Mouse (Mus musculus) forebrain, embryonic 14.5 days (tissue): ENCODE results near the gene Pga5. TPM values are rescaled to one million over a fixed set of nuclear protein-coding genes. Genes with fewer than 3 reads are reported as not detected.

Experiments used
- ATAC-seq: fragments of 200-750 bp; cut with Nextera tagmentation; 2 replicates; pipeline ENCODE4 v1.8.0; 2017; ENCODE audit warnings: mild to moderate bottlenecking, moderate library complexity
- DNase-seq: peaks from one replicate; pipeline ENCODE4 v3.0.0-alpha.2; 2015; ENCODE audit warnings: low spot score
- H3K27ac ChIP-seq: fragments of 300-500 bp; sonication (generic); 2 replicates; pipeline ENCODE4 v1.5.1; 2014; ENCODE audit warnings: low read depth, mild to moderate bottlenecking, control low read depth, low read length, moderate library complexity
- H3K27me3 ChIP-seq: fragments of 300-500 bp; sonication (generic); replicated peaks from 2 replicates; pipeline ENCODE4 v1.6.1; 2014; ENCODE audit warnings: low read length, control low read depth, mixed read lengths; ENCODE audit not compliant: control insufficient read depth, insufficient read depth
- H3K36me3 ChIP-seq: fragments of 300-500 bp; sonication (generic); 2 replicates; pipeline ENCODE4 v1.6.1; 2014; ENCODE audit warnings: low read length, control low read depth; ENCODE audit not compliant: control insufficient read depth, insufficient read depth
- H3K4me1 ChIP-seq: fragments of 300-500 bp; sonication (generic); 2 replicates; pipeline ENCODE4 v1.6.1; 2014; ENCODE audit warnings: antibody characterized with exemption, low read length, control low read depth; ENCODE audit not compliant: control insufficient read depth, insufficient read depth
- H3K4me2 ChIP-seq: fragments of 300-500 bp; sonication (generic); 2 replicates; pipeline ENCODE4 v1.6.1; 2014; ENCODE audit warnings: mild to moderate bottlenecking, control low read depth, low read length
- H3K4me3 ChIP-seq: fragments of 300-500 bp; sonication (generic); 2 replicates; pipeline ENCODE4 v1.5.1; 2014; ENCODE audit warnings: low read depth, low read length, control low read depth
- H3K9ac ChIP-seq: fragments of 300-500 bp; sonication (generic); 2 replicates; pipeline ENCODE4 v1.6.1; 2014; ENCODE audit warnings: mild to moderate bottlenecking, low read length, control low read depth, moderate library complexity
- H3K9me3 ChIP-seq: fragments of 300-500 bp; sonication (generic); replicated peaks from 2 replicates; pipeline ENCODE4 v1.6.1; 2016; ENCODE audit warnings: low read length, control low read depth, mixed read lengths; ENCODE audit not compliant: control insufficient read depth
- whole genome bisulfite sequencing: fragments of 180-500 bp; shearing (Covaris S2); extraction: QIAGEN DNeasy Blood & Tissue Kit; methylation state at CpG from one replicate; pipeline ENCODE4 v1.1.7; 2014; 5-methylcytosine and 5-hydroxymethylcytosine counted together
- polyA plus RNA-seq: library from polyadenylated mRNA; unstranded; fragments of >200 nt; fragmentation: Nextera tagmentation; extraction: Ambion mirVana; gene quantifications from 2 replicates; pipeline ENCODE4 v1.2.1, GENCODE M21; 2014

Pga5 gene
- polyA plus RNA-seq, 1 experiment from 2014 or later, result not detected

DNA sequence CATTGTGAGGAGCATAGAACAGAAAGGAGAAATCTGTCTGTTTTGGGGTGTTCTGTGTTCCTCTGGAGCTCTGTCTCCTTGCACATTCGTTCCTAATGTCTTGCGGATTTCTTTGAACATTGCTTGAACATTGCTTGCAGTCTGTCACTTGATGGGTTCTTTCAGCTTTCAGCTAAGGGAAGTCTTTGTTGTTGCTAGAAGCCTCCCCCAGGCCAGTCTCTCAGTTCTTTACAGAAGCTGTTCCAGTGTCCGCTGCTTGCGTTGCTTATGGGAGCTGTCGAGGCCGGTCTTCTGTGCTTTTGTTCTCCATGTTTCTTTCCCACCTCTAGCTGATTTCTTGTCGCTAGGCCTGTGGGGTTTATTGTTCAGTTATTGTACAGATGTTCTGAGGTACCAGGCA is 17.9 kb upstream of the Pga5 start:
- H3K4me2 ChIP-seq, result peak overlapping the region; percentile 5; the same call in 1 of the 2 replicates
- WGBS, result 7% methylated on average over 7 of the region's 7 CpGs
- H3K9me3 ChIP-seq, result no peaks in the 10 kb centered on the region
- H3K4me3 ChIP-seq, result no peak overlapping the region
- H3K9ac ChIP-seq, result peak overlapping the region; percentile 42
- H3K27ac ChIP-seq, result peak overlapping the region; percentile 63
- peaks cover 32% of the 10 kb centered on the region for H3K4me1 ChIP-seq
- H3K36me3 ChIP-seq, result no peaks in the 10 kb centered on the region
- ATAC-seq, result peak; percentile 23; the same call in 1 of the 2 replicates
- peak; percentile 46 for DNase-seq
- no peaks in the 10 kb centered on the region for H3K27me3 ChIP-seq

DNA sequence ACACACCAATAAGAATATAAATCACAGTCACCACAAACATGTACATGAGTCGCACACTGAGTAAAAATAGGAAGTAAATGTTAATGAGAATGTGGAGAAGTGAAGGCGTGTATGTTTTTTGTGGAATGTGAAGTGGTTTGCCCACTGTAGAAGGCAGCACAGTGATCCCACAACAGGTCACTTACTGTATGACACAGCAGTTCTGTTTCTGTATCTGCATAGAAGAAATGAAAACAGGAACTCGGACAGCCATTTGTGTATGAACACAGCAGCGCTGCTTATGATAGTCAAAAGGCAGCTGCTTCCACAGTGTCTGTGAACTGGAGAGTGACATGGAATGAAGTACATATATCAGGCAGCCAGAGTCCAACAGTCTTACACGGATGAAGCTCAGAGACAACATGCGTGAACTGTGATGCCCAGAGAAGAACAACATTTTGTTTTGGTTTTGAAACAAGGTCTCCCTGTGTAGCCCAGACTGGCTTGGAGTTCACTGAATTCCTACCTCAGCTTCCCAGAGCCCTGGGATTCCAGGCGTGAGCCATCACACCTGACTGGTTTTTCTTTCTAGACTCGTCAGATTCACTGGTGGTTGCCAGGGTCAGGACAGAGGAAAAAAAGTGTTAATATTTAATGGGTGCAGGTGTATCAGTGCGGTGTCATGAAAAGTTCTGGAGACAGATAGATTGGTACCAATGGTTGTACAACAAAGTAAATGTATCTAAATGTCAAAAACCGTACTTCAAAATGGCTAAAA is 16.2 kb upstream of the Pga5 start:
- Histone ChIP-seq H3K27me3 (no peaks in the 10 kb centered on the region), H3K4me1 (peaks cover 37% of the 10 kb centered on the region), H3K9me3 (no peaks in the 10 kb centered on the region), H3K4me3 (no peak overlapping the region), H3K36me3 (no peaks in the 10 kb centered on the region), H3K9ac (no peak overlapping the region), H3K4me2 (no peak overlapping the region), H3K27ac (no peak overlapping the region)
- WGBS, result 86% methylated on average over 10 of the region's 10 CpGs
- DNase-seq, result no peak
- ATAC-seq, result no peak

DNA sequence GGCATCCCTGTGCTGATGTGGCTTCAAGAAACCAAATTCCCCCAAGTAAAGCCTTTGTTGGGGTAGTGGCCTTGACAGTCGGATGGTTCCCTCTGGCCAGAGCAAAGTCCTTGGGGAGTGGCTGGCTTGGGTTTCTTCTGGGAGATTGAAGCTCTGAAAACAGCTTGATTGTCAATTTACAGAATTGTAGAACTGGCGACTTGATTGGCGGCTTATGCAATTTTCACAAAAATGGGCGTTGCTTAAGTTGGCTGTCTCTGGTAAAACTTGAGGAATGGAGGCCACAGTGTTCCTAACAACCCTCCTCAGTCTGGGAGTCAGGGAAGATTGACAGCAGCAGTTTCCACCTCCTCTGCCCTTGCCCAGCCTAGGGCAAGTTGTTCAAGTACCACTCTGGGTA is 14.5 kb upstream of the Pga5 start:
- Histone ChIP-seq H3K4me2 (no peak overlapping the region), H3K36me3 (no peaks in the 10 kb centered on the region)
- 91% methylated on average over 4 of the region's 4 CpGs for WGBS

DNA sequence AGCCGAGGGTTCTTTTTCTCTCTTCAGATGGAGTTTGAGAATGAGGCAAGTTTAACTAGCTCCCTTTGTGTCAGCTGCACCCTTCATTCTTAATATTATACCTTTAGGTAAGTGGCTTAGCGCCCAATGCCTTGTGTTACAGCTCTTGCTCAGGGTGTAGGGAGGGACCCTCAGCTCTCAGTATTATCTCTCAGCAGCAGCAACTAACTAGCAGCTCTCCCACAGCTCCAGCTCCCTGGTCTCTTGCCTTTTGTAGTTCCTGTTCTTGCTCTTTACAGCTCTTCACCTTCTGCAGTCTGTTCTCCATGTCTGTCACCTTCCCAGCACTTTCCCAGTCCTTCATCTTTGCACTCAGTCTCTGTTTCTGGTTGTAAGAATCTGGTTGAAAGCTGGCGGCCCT is 13.8 kb upstream of the Pga5 start:
- no peaks in the 10 kb centered on the region for H3K27me3 ChIP-seq
- no peak overlapping the region for H3K4me3 ChIP-seq
- no peak overlapping the region for H3K4me2 ChIP-seq
- no peaks in the 10 kb centered on the region for H3K36me3 ChIP-seq
- H3K9me3 ChIP-seq, result no peaks in the 10 kb centered on the region
- no peak overlapping the region for H3K9ac ChIP-seq
- WGBS, result 72% methylated on average over 3 of the region's 3 CpGs
- peaks cover 39% of the 10 kb centered on the region for H3K4me1 ChIP-seq
- DNase-seq (no peak), ATAC-seq (no peak)
- H3K27ac ChIP-seq, result no peak overlapping the region

More for the DNA sequence above, 14.5 kb upstream of the Pga5 start:
- Histone ChIP-seq H3K27me3 (no peaks in the 10 kb centered on the region), H3K9ac (no peak overlapping the region), H3K4me1 (peaks cover 39% of the 10 kb centered on the region), H3K4me3 (no peak overlapping the region), H3K9me3 (no peaks in the 10 kb centered on the region), H3K27ac (no peak overlapping the region)
- DNase-seq, result no peak
- ATAC-seq, result no peak

DNA sequence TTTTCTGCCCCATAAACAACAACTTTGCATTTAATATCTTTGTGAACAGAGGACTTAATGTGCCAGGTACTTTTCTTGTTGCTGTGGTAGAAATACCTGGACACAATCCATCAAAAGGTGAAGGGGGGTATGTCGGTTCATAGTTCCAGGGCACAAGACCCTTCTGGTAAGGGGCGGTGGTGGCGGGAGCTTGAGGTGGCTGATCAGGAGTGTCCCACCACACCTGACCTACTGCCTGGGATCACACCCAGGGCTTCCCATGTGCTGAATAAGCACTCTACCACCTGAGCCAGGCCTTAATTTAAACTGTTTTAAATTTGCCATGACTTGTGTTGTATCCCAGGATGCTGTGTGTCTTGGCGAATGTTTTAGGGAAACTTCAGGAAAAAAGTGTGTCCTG is 13.2 kb upstream of the Pga5 start:
- Histone ChIP-seq H3K4me3 (no peak overlapping the region), H3K4me2 (no peak overlapping the region), H3K9me3 (no peaks in the 10 kb centered on the region), H3K27me3 (no peaks in the 10 kb centered on the region), H3K36me3 (no peaks in the 10 kb centered on the region), H3K9ac (no peak overlapping the region; the same call in 1 of the 2 replicates), H3K27ac (no peak overlapping the region), H3K4me1 (peaks cover 38% of the 10 kb centered on the region)
- 89% methylated on average over 4 of the region's 4 CpGs for WGBS
- DNase-seq, result no peak
- ATAC-seq, result no peak

DNA sequence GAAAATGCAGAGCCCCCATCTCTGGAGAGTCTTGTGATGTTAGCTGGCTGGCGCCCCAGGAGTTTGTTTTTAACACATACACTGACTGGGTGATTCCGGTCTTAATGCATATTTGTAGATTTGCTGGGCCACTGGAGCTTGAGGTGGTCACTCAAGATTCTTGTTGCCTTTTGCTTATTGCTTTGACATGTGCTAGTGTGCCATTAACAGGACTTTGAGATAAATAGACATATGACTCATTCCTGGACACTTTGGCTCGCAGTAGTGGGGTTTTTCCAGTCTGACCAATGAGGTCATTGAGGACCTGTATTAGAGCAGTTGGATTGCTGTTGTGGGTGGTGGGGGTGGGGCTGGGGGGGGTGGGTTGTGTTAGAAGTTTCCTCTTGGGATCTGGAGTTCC is 12.5 kb upstream of the Pga5 start:
- H3K36me3 ChIP-seq, result no peaks in the 10 kb centered on the region
- H3K9me3 ChIP-seq, result no peaks in the 10 kb centered on the region
- no peak overlapping the region for H3K9ac ChIP-seq
- H3K27ac ChIP-seq, result peak overlapping the region; percentile 94; the same call in 1 of the 2 replicates
- 81% methylated on average over 3 of the region's 3 CpGs for WGBS
- no peak for DNase-seq
- no peak for ATAC-seq
- H3K27me3 ChIP-seq, result no peaks in the 10 kb centered on the region
- H3K4me3 ChIP-seq, result peak overlapping the region; percentile 80; the same call in 1 of the 2 replicates
- H3K4me2 ChIP-seq, result peak overlapping the region; percentile 88
- H3K4me1 ChIP-seq, result peaks cover 30% of the 10 kb centered on the region

DNA sequence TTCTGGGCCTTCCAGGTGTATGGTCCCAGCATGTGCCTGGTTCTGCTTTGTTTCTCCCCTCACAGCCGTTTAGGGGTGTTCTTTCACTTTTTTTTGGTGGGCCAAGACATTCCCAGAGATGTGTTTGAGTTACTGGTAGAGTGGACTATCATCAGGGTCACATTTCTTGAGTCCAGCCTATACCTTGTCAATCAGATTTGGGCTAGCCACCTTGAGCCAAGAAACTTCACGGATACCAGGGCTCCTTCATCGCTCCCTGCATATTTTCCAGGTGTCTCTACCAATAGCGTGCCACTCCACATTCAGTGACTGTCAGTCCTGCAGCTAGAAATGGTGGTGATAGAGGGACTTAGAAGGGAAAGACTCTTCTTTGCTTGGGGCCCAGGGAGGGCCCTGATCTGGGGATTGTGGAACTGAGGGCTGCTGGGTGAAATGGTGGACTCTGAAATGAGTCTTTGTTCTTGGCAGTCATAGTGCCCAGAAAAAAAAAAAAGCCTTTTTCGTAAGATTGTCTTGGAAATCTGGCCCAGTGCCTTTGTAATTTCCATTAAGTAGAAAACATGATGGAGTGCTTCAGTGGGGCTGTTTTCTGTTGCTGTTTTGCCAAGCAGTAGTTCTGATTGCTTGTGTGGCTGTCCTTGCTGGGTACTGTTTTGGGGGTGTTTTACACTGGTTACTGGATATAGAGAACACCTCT is 11.7 kb upstream of the Pga5 start:
- ATAC-seq (peak; percentile 3; the same call in 1 of the 2 replicates), DNase-seq (peak; percentile 75)
- peak overlapping the region; percentile 85 for H3K9ac ChIP-seq
- no peaks in the 10 kb centered on the region for H3K36me3 ChIP-seq
- H3K4me2 ChIP-seq, result peak overlapping the region; percentile 88
- peak overlapping the region; percentile 80 for H3K4me3 ChIP-seq
- H3K27ac ChIP-seq, result peak overlapping the region; percentile 94
- H3K4me1 ChIP-seq, result peaks cover 28% of the 10 kb centered on the region
- 33% methylated on average over 5 of the region's 5 CpGs for WGBS
- no peaks in the 10 kb centered on the region for H3K27me3 ChIP-seq
- H3K9me3 ChIP-seq, result no peaks in the 10 kb centered on the region

DNA sequence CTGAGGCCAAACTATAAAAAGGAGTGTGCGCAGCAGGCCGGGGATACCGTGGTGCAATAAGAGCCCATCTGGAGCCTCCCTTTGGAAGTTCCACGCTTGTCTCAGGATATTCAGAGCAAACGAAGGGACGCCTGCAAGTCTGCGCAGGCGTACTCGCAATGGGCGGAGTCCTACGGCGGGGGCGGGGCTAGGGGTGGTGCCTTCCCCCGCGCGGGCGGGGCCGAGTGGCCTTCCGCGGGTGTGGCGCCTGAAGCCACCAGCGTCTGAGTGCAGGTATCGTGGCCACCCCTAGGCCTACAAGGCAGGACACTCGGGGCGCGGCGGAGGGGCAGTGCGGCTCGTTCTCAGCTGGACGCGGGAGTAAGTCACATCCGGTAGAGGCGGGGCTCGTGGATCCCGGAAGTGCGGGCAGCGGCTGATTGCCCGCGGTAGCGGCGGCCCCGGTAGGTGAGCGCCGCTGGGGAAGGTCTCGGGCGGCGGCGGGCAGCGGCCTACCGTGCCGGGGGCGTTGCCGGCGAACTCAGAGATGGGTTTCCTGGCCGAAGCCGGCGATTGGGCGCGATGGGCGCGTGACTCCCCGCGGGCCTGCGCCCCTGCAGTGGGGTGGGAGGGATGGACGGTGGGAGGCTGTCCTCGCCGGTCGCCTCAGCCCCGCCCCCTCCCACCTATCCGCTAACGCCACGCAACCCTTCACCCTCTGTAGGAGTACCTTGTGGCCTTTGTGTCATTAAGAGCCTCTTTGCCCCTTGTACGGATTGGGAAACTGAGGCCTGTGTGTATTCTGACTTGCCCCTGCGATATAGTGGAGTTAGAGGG is 10.9 kb upstream of the Pga5 start, which contains the start of gene Vps37c:
Gene Vps37c, plus strand, starts transcription at position 199 of the 816 bp plus-strand sequence.
- DNase-seq (peak; percentile 95), ATAC-seq (peak; percentile 93)
- Histone ChIP-seq H3K9me3 (no peaks in the 10 kb centered on the region), H3K36me3 (no peaks in the 10 kb centered on the region), H3K4me3 (peak within 1 kb of the TSS; percentile 80), H3K9ac (peak within 1 kb of the TSS; percentile 85), H3K4me1 (peaks cover 28% of the 10 kb centered on the region), H3K4me2 (peak within 1 kb of the TSS; percentile 88), H3K27ac (peak within 1 kb of the TSS; percentile 94), H3K27me3 (no peaks in the 10 kb centered on the region)
- under 1% methylated on average over 65 of the region's 74 CpGs for WGBS
